Mouse (Mus musculus) gastrocnemius, postnatal 25 days (tissue): ENCODE measurements around the gene Grhl3. TPM values are rescaled to one million over a fixed set of nuclear protein-coding genes. Genes with fewer than 3 reads are reported as not detected.

Experiments
- DNase-seq: peaks from one replicate; pipeline ENCODE4 v3.0.0; 2022
- microRNA-seq, 2 experiments: library from miRNA; unstranded; fragments of <30 nt; microRNA quantifications; one replicate each; pipeline ENCODE4 v1.2.0; 2021; ENCODE audit warnings: borderline replicate concordance in 2 of 2
- total RNA-seq, 2 experiments: library from RNA; stranded (reverse); gene quantifications; 1 replicate in 1 of 2; 2 replicates in 1 of 2; pipeline ENCODE4 v1.2.3; 2021

Grhl3 gene
- total RNA-seq, 2 experiments from 2014 or later, result 0.10 TPM; not detected in 1

GRCm38 (mm10) chr4:135493691-135494520, 79.5 kb downstream of the Grhl3 start:
- DNase-seq, result peak; percentile 13

- no peak for DNase-seq
Observed at GRCm38 (mm10) chr4:135493271-135493670, 80.2 kb downstream of the Grhl3 start.

Small RNA genes lying within 50 kb of the gene (microRNA-seq; reads per million reads assigned to microRNA genes)
- gene Gm25317, result 0 reads per million in 2 experiments

Other genes starting within 250 kb of the Grhl3 start
- 10 to 100 TPM; 52.9 to 58.1 TPM for gene Srrm1, start 220.3 kb downstream of the Grhl3 start, total RNA-seq
- 1 to 10 TPM; 4.0 to 4.2 TPM for gene Ncmap, start 175.4 kb downstream of the Grhl3 start, total RNA-seq
- 1 to 10 TPM; 4.5 to 4.7 TPM for gene Rcan3, start 139.8 kb downstream of the Grhl3 start, total RNA-seq
- under 1 TPM in 1 of 2 experiments, not detected in 1; 0.67 TPM for gene Stpg1, start 78.8 kb downstream of the Grhl3 start, total RNA-seq
- gene Nipal3, start 78.6 kb downstream of the Grhl3 start, total RNA-seq, result 10 to 100 TPM; 11.0 to 13.6 TPM
- under 1 TPM; 0.13 to 0.23 TPM for gene Ifnlr1, start 112.7 kb upstream of the Grhl3 start, total RNA-seq
- gene Il22ra1, start 154.5 kb upstream of the Grhl3 start, total RNA-seq, result under 1 TPM in 1 of 2 experiments, not detected in 1; 0.11 TPM
- 10 to 100 TPM; 58.1 to 76.7 TPM for gene Myom3, start 186.1 kb upstream of the Grhl3 start, total RNA-seq